Mouse (Mus musculus): ENCODE measurements around the gene Rptn.

DNA sequence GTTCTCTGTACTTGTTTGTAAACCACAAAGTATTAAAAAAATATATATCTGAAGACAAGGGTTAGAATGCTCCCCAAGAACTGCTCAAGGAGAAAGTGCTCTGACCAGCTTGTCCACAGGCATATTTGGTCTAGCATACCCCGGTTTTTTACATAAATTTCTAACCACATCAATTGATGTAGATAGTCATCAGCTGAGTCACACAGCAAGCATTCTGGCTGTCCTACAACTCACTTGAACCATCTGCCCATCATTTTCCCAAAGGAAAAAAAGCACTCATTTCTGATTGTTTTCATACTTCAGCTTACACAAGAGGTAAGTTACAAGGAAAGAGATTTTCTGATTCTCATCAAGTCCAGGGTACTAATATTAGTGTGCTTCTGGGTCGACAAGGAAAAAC, 46.6 kb upstream of the Rptn start:
- TF ChIP-seq EP300 (IDR thresholded peaks at IDR 0.05; ENCODE audit: low read depth) (no peak), CTCF (IDR thresholded peaks at IDR 0.05; ENCODE audit: low read depth) (no peak)
